Mouse (Mus musculus) CH12.LX (cell line): ENCODE data around the gene Rims3. TPM values are rescaled to one million over a fixed set of nuclear protein-coding genes. Genes with fewer than 3 reads are reported as not detected.

Experiments used
- DNase-seq: peaks from one replicate; pipeline ENCODE4 v3.0.0-alpha.2; 2013; ENCODE audit errors: extremely low read depth
- H3K27ac ChIP-seq: 2 replicates; pipeline ENCODE4 v1.5.1; 2012; ENCODE audit warnings: low read depth, mild to moderate bottlenecking, control low read depth, moderate library complexity; ENCODE audit not compliant: insufficient read depth
- H3K27me3 ChIP-seq: replicated peaks from 2 replicates; pipeline ENCODE3; 2012; ENCODE audit warnings: inconsistent platforms
- H3K36me3 ChIP-seq, 2 experiments: replicated peaks in 1 of 2; 2 replicates each; pipeline versions ENCODE3 to v1.6.1; 2012; ENCODE audit warnings: inconsistent platforms in 1 of 2, low read length in 1 of 2, mild to moderate bottlenecking in 1 of 2, mixed read lengths in 1 of 2, moderate library complexity in 1 of 2; ENCODE audit not compliant: control insufficient read depth in 1 of 2, insufficient read depth in 1 of 2
- H3K4me1 ChIP-seq, 2 experiments: 2 replicates each; pipeline ENCODE4 v1.6.1; 2012; ENCODE audit warnings: inconsistent platforms in 1 of 2, moderate library complexity in 1 of 2; ENCODE audit not compliant: insufficient read depth in 2 of 2, control insufficient read depth in 1 of 2
- H3K4me2 ChIP-seq: 2 replicates; pipeline ENCODE4 v1.6.1; 2012; ENCODE audit warnings: low read depth, mild to moderate bottlenecking, control low read depth; ENCODE audit not compliant: poor library complexity, insufficient read depth, severe bottlenecking
- H3K4me3 ChIP-seq, 3 experiments: fragments of 150-350 bp in 1 of 3; sonication (generic) in 1 of 3; replicated peaks in 1 of 3; 2 replicates each; pipeline versions ENCODE3 to v1.5.1; 2011 to 2012; ENCODE audit warnings: low read depth in 2 of 3, low read length in 2 of 3, mild to moderate bottlenecking in 2 of 3, moderate library complexity in 2 of 3, control low read depth in 1 of 3, improper control_type of control experiment in 1 of 3, inconsistent platforms in 1 of 3, mixed read lengths in 1 of 3; ENCODE audit not compliant: poor library complexity in 1 of 3
- H3K79me2 ChIP-seq: replicated peaks from 2 replicates; pipeline ENCODE4 v1.6.1; 2012; ENCODE audit warnings: mild to moderate bottlenecking, moderate library complexity; ENCODE audit not compliant: control insufficient read depth, poor library complexity, insufficient read depth, severe bottlenecking; ENCODE audit errors: extremely low read depth
- H3K9ac ChIP-seq: 2 replicates; pipeline ENCODE4 v1.6.1; 2012; ENCODE audit warnings: low read depth, mild to moderate bottlenecking, control low read depth, moderate library complexity; ENCODE audit not compliant: insufficient read depth
- H3K9me3 ChIP-seq: replicated peaks from 2 replicates; pipeline ENCODE3; 2012; ENCODE audit warnings: low read length, inconsistent platforms, mixed read lengths
- BHLHE40 ChIP-seq: IDR thresholded peaks from 2 replicates; pipeline ENCODE4 v1.6.1; 2011; ENCODE audit warnings: mild to moderate bottlenecking, low read depth, low read length, improper control_type of control experiment
- CTCF ChIP-seq, 2 experiments: IDR thresholded peaks in 1 of 2; conservative IDR thresholded peaks in 1 of 2; 2 replicates each; pipeline ENCODE4 v1.5.1; 2011 to 2012; ENCODE audit warnings: low read depth in 2 of 2, low read length in 2 of 2, improper control_type of control experiment in 1 of 2, inconsistent platforms in 1 of 2, mild to moderate bottlenecking in 1 of 2, moderate library complexity in 1 of 2
- E2F4 ChIP-seq: IDR thresholded peaks from 2 replicates; pipeline ENCODE4 v1.6.1; 2011; ENCODE audit warnings: low read depth, low read length, improper control_type of control experiment; ENCODE audit not compliant: insufficient replicate concordance
- ELF1 ChIP-seq: IDR thresholded peaks from 2 replicates; pipeline ENCODE4 v1.6.1; 2014; ENCODE audit warnings: low read depth, mild to moderate bottlenecking, inconsistent platforms, low read length, improper control_type of control experiment
- IRF4 ChIP-seq: IDR thresholded peaks from 2 replicates; pipeline ENCODE4 v1.6.1; 2014; ENCODE audit warnings: low read depth, mild to moderate bottlenecking, inconsistent platforms, low read length, improper control_type of control experiment
- JUND ChIP-seq: conservative IDR thresholded peaks from 2 replicates; pipeline ENCODE4 v1.6.1; 2011; ENCODE audit warnings: low read depth, low read length, improper control_type of control experiment
- KAT2A ChIP-seq: IDR thresholded peaks from 2 replicates; pipeline ENCODE4 v1.6.1; 2012; ENCODE audit warnings: low read length, improper control_type of control experiment, inconsistent platforms; ENCODE audit not compliant: insufficient replicate concordance
- MXI1 ChIP-seq: IDR thresholded peaks from 2 replicates; pipeline ENCODE4 v1.6.1; 2011; ENCODE audit warnings: mild to moderate bottlenecking, low read depth, low read length, improper control_type of control experiment
- MYC ChIP-seq: IDR thresholded peaks from 2 replicates; pipeline ENCODE4 v1.6.1; 2011; ENCODE audit warnings: low read depth, mild to moderate bottlenecking, improper control_type of control experiment, low read length
- NELFE ChIP-seq: IDR thresholded peaks from 2 replicates; pipeline ENCODE4 v1.6.1; 2011; ENCODE audit warnings: low read depth, low read length, improper control_type of control experiment
- NRF1 ChIP-seq: IDR thresholded peaks from 2 replicates; pipeline ENCODE4 v1.6.1; 2014; ENCODE audit warnings: low read depth, mild to moderate bottlenecking, inconsistent platforms, low read length, improper control_type of control experiment, moderate library complexity
- PAX5 ChIP-seq: IDR thresholded peaks from 2 replicates; pipeline ENCODE4 v1.6.1; 2012; ENCODE audit warnings: low read length, inconsistent platforms, mixed read lengths
- RCOR1 ChIP-seq: conservative IDR thresholded peaks from 2 replicates; pipeline ENCODE4 v1.6.1; 2012; ENCODE audit warnings: low read depth, mild to moderate bottlenecking, inconsistent platforms, low read length, improper control_type of control experiment
- SMC3 ChIP-seq: IDR thresholded peaks from 2 replicates; pipeline ENCODE4 v1.6.1; 2011; ENCODE audit warnings: low read depth, low read length, improper control_type of control experiment
- TCF12 ChIP-seq: IDR thresholded peaks from 2 replicates; pipeline ENCODE4 v1.6.1; 2014; ENCODE audit warnings: low read depth, mild to moderate bottlenecking, inconsistent platforms, low read length, improper control_type of control experiment
- USF2 ChIP-seq: conservative IDR thresholded peaks from 2 replicates; pipeline ENCODE4 v1.6.1; 2011; ENCODE audit warnings: low read depth, low read length, improper control_type of control experiment
- ZKSCAN1 ChIP-seq: IDR thresholded peaks from 2 replicates; pipeline ENCODE4 v1.6.1; 2012; ENCODE audit warnings: low read depth, inconsistent platforms, low read length, improper control_type of control experiment, borderline replicate concordance
- ZNF384 ChIP-seq: IDR thresholded peaks from 2 replicates; pipeline ENCODE4 v1.6.1; 2012; ENCODE audit warnings: low read depth, low read length, improper control_type of control experiment, inconsistent platforms
- dilution Hi-C: fragments of 300-500 bp; cut with MboI; formaldehyde crosslinking; loops from 2 replicates; pipeline ENCODE4 v1.14.3; 2020; ENCODE audit warnings: low sequenced_read_pairs; ENCODE audit not compliant: extremely low pct_unique_long_range_greater_than_20kb, extremely low pct_ligation_motif_present
- in situ Hi-C: fragments of 300-500 bp; cut with MboI; formaldehyde crosslinking; loops from 3 replicates; pipeline ENCODE4 v1.14.3; 2019; ENCODE audit warnings: low sequenced_read_pairs, low pct_ligation_motif_present, low pct_unique_long_range_greater_than_20kb, mixed read lengths
- polyA plus RNA-seq: library from polyadenylated mRNA; unstranded; fragments of >175 nt; gene quantifications from 2 replicates; pipeline ENCODE4 v1.2.1, GENCODE M21; 2012; ENCODE audit warnings: low read depth; ENCODE audit not compliant: insufficient read length
- total RNA-seq, 2 experiments: library from RNA; depleted of rRNA; stranded (reverse); fragments of 300-350 nt in 1 of 2; fragments of >200 nt in 1 of 2; gene quantifications; 2 replicates each; pipeline ENCODE4 v1.2.3; 2012 to 2014

Gene Rims3
- total and polyA plus RNA-seq, 3 experiments: 0.05 to 0.17 (median 0.13) TPM

GRCm38 (mm10) chr4:120831472-120831871, 23.1 kb upstream of the Rims3 start, which contains the start of gene Nfyc:
Gene Nfyc, minus strand, starts transcription at chr4:120831572.
- no peak within 1 kb of the TSS for H3K4me3 ChIP-seq
- dilution Hi-C loops: no loop called here
- H3K36me3 ChIP-seq: no peaks in the 10 kb centered on the region
- no peaks in the 10 kb centered on the region for H3K9me3 ChIP-seq
- no peak within 1 kb of the TSS for H3K4me2 ChIP-seq
- H3K27ac ChIP-seq: no peak within 1 kb of the TSS
- in situ Hi-C loops: no loop called here
- TF ChIP-seq MXI1 (no peak), ZKSCAN1 (no peak), PAX5 (no peak), IRF4 (no peak), USF2 (no peak), CTCF (conservative IDR thresholded peaks at IDR 0.05 in 1 of 2, IDR thresholded peaks at IDR 0.05 in 1 of 2; ENCODE audit: low read depth in 2 of 2, low read length in 2 of 2) (no peak), SMC3 (no peak), JUND (no peak), ZNF384 (no peak), BHLHE40 (no peak), TCF12 (no peak), NELFE (no peak)
- no peaks in the 10 kb centered on the region for H3K79me2 ChIP-seq
- H3K9ac ChIP-seq: no peak within 1 kb of the TSS
- peaks cover 0 to 4% of the 10 kb centered on the region in 2 experiments; a peak in 3 of 4 replicates for H3K4me1 ChIP-seq
- DNase-seq: no peak
- no peaks in the 10 kb centered on the region for H3K27me3 ChIP-seq

- in situ Hi-C loops (no loop called here), dilution Hi-C loops (no loop called here)
- no peak for TF ChIP-seq RCOR1
- TF ChIP-seq MYC: no peak
- no peak for TF ChIP-seq NRF1
- no peak for TF ChIP-seq KAT2A
- TF ChIP-seq E2F4: no peak
- no peak for TF ChIP-seq ELF1
- Histone ChIP-seq H3K9me3 (no peaks in the 10 kb centered on the region), H3K36me3 (no peaks in the 10 kb centered on the region), H3K27ac (no peak overlapping the region), H3K9ac (no peak overlapping the region), H3K27me3 (peaks cover 4% of the 10 kb centered on the region), H3K79me2 (no peaks in the 10 kb centered on the region), H3K4me1 (0 out of 4 replicates have a peak, but pooled peaks cover 0 to 2% of the 10 kb centered on the region in 2 experiments), H3K4me2 (no peak overlapping the region), H3K4me3 (no peak overlapping the region)
- no peak for DNase-seq
Measured at GRCm38 (mm10) chr4:120841342-120841741, 13.3 kb upstream of the Rims3 start.
